Mouse (Mus musculus): ENCODE results near the gene Piezo1. TPM values are rescaled to one million over a fixed set of nuclear protein-coding genes. Genes with fewer than 3 reads are reported as not detected.

Gene Piezo1
- total RNA-seq, 2 experiments from 2014 or later, result 19.9 to 20.6 TPM

- DNase-seq, result no peak
- intact Hi-C loops (cut with DNase I), result no loop called here
Measured at GRCm38 (mm10) chr8:122512392-122512791, 38.7 kb downstream of the Piezo1 start.

- intact Hi-C loops (cut with DNase I), result no loop called here
- no peak for DNase-seq
Measured at GRCm38 (mm10) chr8:122511552-122511951, 39.6 kb downstream of the Piezo1 start.

GRCm38 (mm10) chr8:122500856-122501255 is 50.3 kb downstream of the Piezo1 start:
- intact Hi-C loops (cut with DNase I), result loop anchor here (2.0 to 5.0 kb wide), 2 partner anchors 51 to 328 kb away; partner anchors contain the start of gene Piezo1
- peak; percentile 80 for DNase-seq

GRCm38 (mm10) chr8:122497912-122498311 is 53.2 kb downstream of the Piezo1 start:
- intact Hi-C loops (cut with DNase I), result no loop called here
- no peak for DNase-seq

- intact Hi-C loops (cut with DNase I), result no loop called here
- DNase-seq, result no peak
Measured at GRCm38 (mm10) chr8:122497016-122497734, 54.0 kb downstream of the Piezo1 start.

GRCm38 (mm10) chr8:122488387-122488786 is 62.7 kb downstream of the Piezo1 start:
- intact Hi-C loops (cut with DNase I), result no loop called here
- DNase-seq, result peak; percentile 73

GRCm38 (mm10) chr8:122484831-122485230 is 66.3 kb downstream of the Piezo1 start:
- no peak for DNase-seq
- intact Hi-C loops (cut with DNase I), result no loop called here

GRCm38 (mm10) chr8:122483877-122484276 is 67.3 kb downstream of the Piezo1 start:
- DNase-seq, result no peak
- intact Hi-C loops (cut with DNase I), result no loop called here

- intact Hi-C loops (cut with DNase I), result no loop called here
- no peak for DNase-seq
Measured at GRCm38 (mm10) chr8:122482448-122482847, 68.7 kb downstream of the Piezo1 start.

- DNase-seq, result peak; percentile 95
- intact Hi-C loops (cut with DNase I), result no loop called here
Measured at GRCm38 (mm10) chr8:122475580-122476320, 75.4 kb downstream of the Piezo1 start, which contains the start of the genes Rnf166 and Ctu2. Gene Rnf166, minus strand, starts transcription at chr8:122476064. Gene Ctu2, plus strand, starts transcription at chr8:122476143.

GRCm38 (mm10) chr8:122474951-122475560 is 76.1 kb downstream of the Piezo1 start:
- peak; percentile 61 for DNase-seq
- intact Hi-C loops (cut with DNase I), result no loop called here

GRCm38 (mm10) chr8:122473911-122474421 is 77.2 kb downstream of the Piezo1 start:
- intact Hi-C loops (cut with DNase I), result no loop called here
- DNase-seq, result no peak

GRCm38 (mm10) chr8:122470691-122471090 is 80.4 kb downstream of the Piezo1 start:
- DNase-seq, result no peak
- intact Hi-C loops (cut with DNase I), result no loop called here

- no peak for DNase-seq
- intact Hi-C loops (cut with DNase I), result no loop called here
Measured at GRCm38 (mm10) chr8:122469965-122470364, 81.2 kb downstream of the Piezo1 start.

- no peak for DNase-seq
- intact Hi-C loops (cut with DNase I), result no loop called here
Measured at GRCm38 (mm10) chr8:122469407-122469806, 81.7 kb downstream of the Piezo1 start.

- intact Hi-C loops (cut with DNase I), result no loop called here
- no peak for DNase-seq
Measured at GRCm38 (mm10) chr8:122467816-122468215, 83.3 kb downstream of the Piezo1 start.

- DNase-seq, result no peak
- intact Hi-C loops (cut with DNase I), result no loop called here
Measured at GRCm38 (mm10) chr8:122464985-122465384, 86.1 kb downstream of the Piezo1 start.

GRCm38 (mm10) chr8:122463651-122464640 is 87.2 kb downstream of the Piezo1 start:
- DNase-seq, result no peak

GRCm38 (mm10) chr8:122462510-122462909 is 88.6 kb downstream of the Piezo1 start:
- intact Hi-C loops (cut with DNase I), result no loop called here
- DNase-seq, result no peak

More at GRCm38 (mm10) chr8:122463651-122464640, 87.2 kb downstream of the Piezo1 start:
- intact Hi-C loops (cut with DNase I), result no loop called here
